Mouse (Mus musculus) 3T3-L1 (cell line): ENCODE measurements around the gene Pgm5.
"Not testable (repeated sequence)": the region's sequence is repeated elsewhere in the genome, so short reads cannot be mapped to it uniquely, and the experiment has no call there.

Experiments
- DNase-seq: peaks from one replicate; pipeline ENCODE4 v3.0.0-alpha.2; 2015; ENCODE audit warnings: low read depth, low spot score

Pgm5 gene

DNA sequence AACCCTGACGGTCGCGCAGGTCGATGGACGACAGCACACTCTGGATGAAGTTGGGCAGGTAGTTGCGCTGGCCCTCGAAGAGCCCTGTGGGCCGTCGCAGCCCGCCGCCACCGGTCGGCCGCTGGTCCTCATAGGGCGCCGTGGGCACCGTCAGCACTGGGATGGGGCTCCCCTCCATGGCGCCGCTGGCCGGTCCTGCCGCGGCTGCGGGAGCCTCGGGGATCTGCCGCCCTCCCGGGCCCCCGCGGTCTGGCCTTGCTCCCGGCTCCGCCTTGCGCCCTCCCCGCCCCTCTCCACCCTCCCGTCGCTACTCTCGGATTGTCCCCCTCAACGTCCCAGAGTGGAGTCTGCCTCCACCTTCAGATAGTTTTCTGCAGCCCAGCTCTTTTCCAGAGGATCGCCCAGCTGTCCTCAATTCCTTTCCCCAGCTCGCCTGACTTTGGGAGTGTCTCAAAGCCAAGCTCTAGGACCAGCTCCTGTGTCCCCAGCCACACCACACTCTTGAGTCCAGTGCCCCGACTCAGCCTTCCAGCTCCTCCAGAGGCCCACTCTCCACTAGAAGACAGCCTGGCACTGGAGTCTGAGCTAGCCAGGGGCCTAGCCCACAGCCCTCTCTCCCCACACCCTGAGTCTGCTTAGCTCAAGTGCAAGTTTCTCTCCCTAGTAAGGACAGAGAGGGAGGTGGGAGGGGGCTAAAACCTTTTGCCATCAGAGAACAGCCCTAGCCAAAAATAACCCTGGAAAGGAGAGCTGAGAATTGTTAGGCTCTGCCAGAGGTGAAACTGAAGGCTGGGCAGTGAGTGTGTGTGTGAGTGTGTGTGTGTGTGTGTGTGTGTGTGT is at the start of gene Pgm5:
Pgm5 (minus strand) TSS at position 244 of the 840 bp plus-strand sequence.
- no peak for DNase-seq

- no peak for DNase-seq
These were observed 46.9 kb upstream of the Pgm5 start for GRCm38 (mm10) chr19:24908385-24909155.

DNA sequence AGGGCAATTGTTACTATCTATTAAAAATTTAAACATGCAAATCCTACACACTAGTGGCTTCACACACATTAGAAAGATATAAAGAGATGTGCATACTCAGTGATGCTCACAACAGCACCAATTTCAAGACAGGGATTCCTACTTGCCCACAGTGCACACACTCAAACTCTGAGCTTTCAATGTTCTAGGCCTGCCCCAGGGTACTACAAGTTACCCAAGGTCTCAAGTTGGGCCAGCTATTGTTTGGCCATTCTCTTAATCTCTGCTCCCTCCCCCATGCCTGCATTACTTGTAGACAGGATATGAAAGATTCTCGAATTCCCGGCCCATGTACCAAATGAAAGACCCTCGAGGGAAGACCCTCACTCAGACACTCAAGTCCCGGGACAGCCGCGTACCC is 46.0 kb upstream of the Pgm5 start:
- no peak for DNase-seq

DNA sequence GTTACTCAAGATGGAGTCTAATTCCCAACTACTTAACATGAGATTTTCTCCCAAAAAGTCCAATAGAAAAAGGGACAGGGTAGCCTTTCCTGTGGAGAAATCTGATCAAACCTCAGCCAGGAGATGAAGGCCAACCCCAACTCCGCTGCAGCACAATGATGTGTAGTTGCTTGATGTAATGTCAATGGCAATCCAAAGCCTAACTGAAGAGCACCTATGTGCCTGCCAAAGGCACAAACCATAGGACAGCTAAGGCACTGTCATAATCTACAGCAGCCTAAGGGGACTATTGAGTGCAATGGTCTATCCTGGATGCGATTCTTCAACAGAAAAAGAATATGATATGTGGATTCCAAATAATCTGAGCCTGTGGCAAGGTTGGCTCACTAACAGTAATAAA is 41.2 kb upstream of the Pgm5 start:
- DNase-seq: no peak

- no peak for DNase-seq
These were observed 40.6 kb upstream of the Pgm5 start for GRCm38 (mm10) chr19:24902256-24902655.

DNA sequence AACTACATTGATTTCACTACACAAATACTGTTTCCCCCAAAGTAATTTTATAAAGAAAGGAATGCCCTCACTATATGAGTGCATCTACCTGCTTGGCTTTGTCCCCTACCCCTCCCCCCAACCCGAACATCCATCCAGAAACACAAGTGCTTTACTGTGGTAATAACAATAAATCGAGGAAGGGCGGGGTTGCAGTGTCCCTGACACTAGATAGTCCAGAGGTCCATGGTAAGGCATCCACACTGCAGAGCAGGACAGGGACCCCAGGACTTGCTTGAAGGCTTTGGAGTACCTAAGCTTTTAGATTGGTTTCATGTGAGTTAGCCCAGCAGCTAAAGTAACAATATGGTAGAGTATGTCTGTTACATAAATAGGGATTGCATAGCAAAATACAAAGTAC is 40.0 kb upstream of the Pgm5 start:
- DNase-seq: no peak

DNA sequence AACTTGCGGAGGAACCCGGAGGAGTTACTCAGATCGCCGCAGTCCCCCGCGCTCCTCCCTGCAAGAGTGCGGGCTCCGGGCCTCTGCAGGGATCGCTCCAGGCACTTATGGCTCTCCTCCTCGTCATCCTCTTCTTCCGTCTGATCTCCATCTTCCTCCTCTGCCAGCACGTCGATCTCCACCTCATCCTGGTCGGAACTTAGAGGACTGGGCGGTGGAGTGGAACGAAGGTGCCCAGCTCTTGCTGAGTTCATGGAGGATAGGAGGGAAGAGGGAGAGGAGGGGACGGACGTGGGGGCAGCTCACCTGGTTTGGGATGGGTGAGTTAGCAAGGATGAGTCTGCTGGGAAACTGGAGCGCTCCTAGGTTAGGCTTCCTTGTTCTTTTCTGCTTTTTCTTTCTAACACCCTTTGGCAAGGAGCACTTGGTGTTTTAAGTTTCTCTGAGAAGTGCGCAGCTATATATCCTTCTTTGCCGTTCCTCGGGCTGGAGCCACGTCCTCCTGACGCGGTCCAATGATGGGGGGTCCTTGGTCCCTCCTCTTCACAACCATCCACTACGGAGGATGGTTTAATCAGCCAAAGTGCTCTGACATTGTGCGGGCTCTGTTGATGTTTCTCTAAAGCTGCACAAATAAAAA is 39.0 kb upstream of the Pgm5 start, which contains the start of gene Foxd4:
Foxd4 (minus strand) TSS at position 617 of the 640 bp plus-strand sequence.
- DNase-seq: no peak

GRCm38 (mm10) chr19:24899578-24900544 is 38.2 kb upstream of the Pgm5 start:
- no peak for DNase-seq

GRCm38 (mm10) chr19:24898737-24899577 is 37.3 kb upstream of the Pgm5 start:
- DNase-seq: no peak

- no peak for DNase-seq
These were observed 36.5 kb upstream of the Pgm5 start for GRCm38 (mm10) chr19:24897896-24898736.

DNA sequence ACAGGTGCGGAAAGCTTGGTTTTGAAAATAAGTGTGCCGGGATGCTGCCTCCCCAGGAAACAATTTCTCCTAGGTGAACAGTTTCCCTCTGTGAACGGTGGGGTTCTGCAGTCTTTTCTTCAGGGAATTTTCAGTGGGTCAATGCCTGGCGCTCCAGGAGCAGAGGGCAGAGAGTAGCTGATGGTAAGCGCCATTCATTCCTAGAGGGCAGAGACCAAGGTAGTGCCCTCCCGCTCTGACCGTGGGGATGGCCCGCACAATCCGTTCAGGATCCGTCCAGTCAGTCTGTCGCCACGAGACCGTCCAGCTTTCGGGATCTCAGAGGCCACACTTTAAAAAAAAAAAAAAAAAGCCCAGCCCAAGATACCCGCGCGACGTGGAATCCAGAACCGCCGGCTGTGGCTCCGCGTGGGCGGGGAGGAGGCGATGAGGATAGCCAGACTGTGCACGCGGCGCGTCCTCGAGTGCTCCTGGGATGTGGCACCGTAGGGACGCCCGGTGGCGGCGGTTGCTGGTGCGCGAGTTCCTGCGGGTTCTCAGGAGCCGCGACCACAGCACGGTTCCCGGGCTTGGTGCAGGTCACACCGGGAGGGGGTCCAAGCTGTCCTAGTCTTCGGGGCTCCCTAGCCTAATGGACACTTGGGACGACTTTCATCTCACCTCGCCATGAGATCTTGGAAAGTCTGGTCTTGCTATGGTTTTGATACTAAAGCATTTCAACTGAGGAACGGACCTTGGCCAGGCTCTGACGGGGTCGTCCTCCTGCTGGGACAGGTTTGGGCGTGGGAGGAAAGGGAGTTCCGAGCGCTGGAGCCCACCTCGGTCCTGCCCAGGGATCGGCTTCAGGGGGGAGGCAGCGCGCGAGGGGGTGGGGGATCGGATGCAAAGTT is 35.6 kb upstream of the Pgm5 start:
- DNase-seq: no peak

DNA sequence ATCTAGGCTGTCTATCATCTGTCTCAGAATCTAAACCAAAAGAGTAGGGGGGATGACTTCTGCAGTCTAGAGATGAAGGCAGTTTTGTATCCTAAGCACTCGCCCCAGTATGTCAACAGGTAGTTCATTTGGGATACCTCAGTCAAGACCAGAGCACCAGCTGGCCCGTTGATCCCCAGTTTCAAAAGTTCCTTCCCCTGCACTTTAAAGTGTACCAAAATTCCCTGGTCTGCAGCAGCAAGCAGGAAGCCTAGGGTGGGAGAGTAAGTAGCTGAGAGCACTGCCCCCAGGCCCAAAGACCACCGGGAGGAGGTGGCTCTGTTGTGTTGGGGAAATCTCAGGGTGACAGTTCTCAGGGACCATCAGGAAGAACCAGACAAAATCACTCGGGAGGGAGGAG is 34.9 kb upstream of the Pgm5 start:
- no peak for DNase-seq

- no peak for DNase-seq
These were observed 25.2 kb upstream of the Pgm5 start for GRCm38 (mm10) chr19:24886888-24887287.

DNA sequence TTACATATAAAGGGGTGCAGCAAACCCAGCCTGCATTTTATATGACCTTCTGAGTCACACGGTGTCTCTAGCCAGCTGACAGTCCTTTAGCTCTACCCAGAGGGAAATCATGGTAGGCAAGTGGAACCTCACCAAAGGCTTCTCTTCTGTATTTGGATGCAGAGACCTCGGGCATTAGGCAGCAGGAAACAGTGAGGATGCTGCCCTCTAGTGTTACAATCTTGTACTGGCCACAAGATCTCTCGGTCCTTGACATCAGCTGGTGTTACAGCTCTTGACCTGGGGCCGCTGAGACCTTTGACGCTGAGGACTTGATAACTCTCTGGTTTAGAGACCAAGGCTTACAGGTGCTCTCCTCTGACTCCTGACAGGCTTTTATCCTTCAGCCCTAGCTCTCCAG is 23.8 kb upstream of the Pgm5 start:
- DNase-seq: peak; percentile 83

DNA sequence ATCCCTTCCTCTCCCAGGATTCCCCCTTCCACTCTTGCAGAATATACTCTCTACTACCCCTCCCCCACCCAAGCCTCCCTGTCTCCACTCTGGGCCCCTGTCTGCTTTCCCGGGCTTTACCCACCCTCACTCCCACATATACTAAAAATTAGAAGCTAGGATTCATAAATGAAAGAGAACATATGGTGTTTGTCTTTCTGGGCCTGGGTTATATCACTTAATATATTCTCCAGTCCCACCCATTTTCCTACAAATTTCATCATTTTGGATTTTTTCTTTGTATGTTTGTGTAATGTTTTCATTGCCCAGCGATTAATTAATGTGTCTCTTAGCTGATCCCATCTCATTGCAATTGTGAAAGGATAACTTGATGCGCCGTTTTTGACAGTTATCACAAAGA is 19.6 kb upstream of the Pgm5 start:
- DNase-seq: no peak

- DNase-seq: not testable (repeated sequence)
These were observed 13.6 kb upstream of the Pgm5 start, which contains the start of gene Gm10053 for GRCm38 (mm10) chr19:24875129-24875870. Gene Gm10053, plus strand, starts transcription at chr19:24875686.

GRCm38 (mm10) chr19:24873873-24874272 is 12.2 kb upstream of the Pgm5 start:
- DNase-seq: peak; percentile 27
